Mouse (Mus musculus) lung, postnatal 36 days (tissue): ENCODE data around the gene Ssty2.
"Not testable (repeated sequence)": the region's sequence is repeated elsewhere in the genome, so short reads cannot be mapped to it uniquely, and the experiment has no call there.

Source experiments
- DNase-seq: peaks from one replicate; pipeline ENCODE4 v3.0.0; 2022; ENCODE audit warnings: mixed read lengths

The Ssty2 gene

DNA sequence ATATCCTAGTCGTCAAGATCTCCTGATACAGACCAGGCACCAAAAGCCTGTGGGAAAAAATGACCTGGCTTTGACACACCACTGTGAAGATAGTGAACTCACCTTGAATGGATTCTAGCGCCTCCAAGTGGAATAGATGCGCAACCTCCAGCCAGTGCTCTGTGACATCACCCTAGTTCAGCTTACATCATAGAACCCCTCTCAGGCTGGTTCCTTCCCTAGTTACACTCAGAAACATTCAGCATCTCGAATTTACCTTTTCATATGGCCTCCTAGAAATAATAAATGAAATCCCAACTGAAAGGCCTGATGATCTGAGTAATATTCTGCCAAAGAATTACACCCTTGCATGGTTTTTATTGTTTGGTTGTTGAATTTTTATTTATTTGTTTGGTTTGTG, at the start of gene Ssty2:
Gene Ssty2, minus strand, starts transcription at position 101 of the 400 bp plus-strand sequence.
- DNase-seq, result not testable (repeated sequence)
